Mouse (Mus musculus) stomach, embryonic 14.5 days (tissue): ENCODE measurements around the gene Fam173a. TPM values are rescaled to one million over a fixed set of nuclear protein-coding genes. Genes with fewer than 3 reads are reported as not detected.
A peak's percentile ranks its signal among the peaks of the same experiment; 100 is the strongest.

Experiments
- ATAC-seq: fragments of 200-750 bp; cut with Nextera tagmentation; 2 replicates; pipeline ENCODE4 v1.8.0; 2017; ENCODE audit warnings: low read depth, moderate TSS enrichment; ENCODE audit not compliant: insufficient number of reproducible peaks, insufficient read depth, low FRiP score
- H3K27ac ChIP-seq: fragments of 300-500 bp; sonication (generic); 2 replicates; pipeline ENCODE4 v1.5.1; 2014; ENCODE audit warnings: mild to moderate bottlenecking, low read length, moderate library complexity, mixed read lengths
- H3K27me3 ChIP-seq: fragments of 300-500 bp; sonication (generic); 2 replicates; pipeline ENCODE4 v1.6.1; 2014; ENCODE audit warnings: low read length, control low read depth, mixed read lengths; ENCODE audit not compliant: control insufficient read depth, insufficient read depth
- H3K36me3 ChIP-seq: fragments of 300-500 bp; sonication (generic); 2 replicates; pipeline ENCODE4 v1.6.1; 2014; ENCODE audit warnings: mild to moderate bottlenecking, control low read depth, low read length, moderate library complexity, mixed read lengths; ENCODE audit not compliant: control insufficient read depth, insufficient read depth
- H3K4me1 ChIP-seq: fragments of 300-500 bp; sonication (generic); 2 replicates; pipeline ENCODE4 v1.6.1; 2014; ENCODE audit warnings: low read length, control low read depth, mixed read lengths; ENCODE audit not compliant: control insufficient read depth, insufficient read depth
- H3K4me2 ChIP-seq: fragments of 300-500 bp; sonication (generic); replicated peaks from 2 replicates; pipeline ENCODE4 v1.6.1; 2014; ENCODE audit warnings: low read depth, low read length, control low read depth
- H3K4me3 ChIP-seq: fragments of 300-500 bp; sonication (generic); 2 replicates; pipeline ENCODE4 v1.5.1; 2014; ENCODE audit warnings: low read depth, low read length, control low read depth
- H3K9ac ChIP-seq: fragments of 300-500 bp; sonication (generic); replicated peaks from 2 replicates; pipeline ENCODE4 v1.6.1; 2014; ENCODE audit warnings: low read depth, mild to moderate bottlenecking, control low read depth, low read length, moderate library complexity, mixed read lengths
- H3K9me3 ChIP-seq: fragments of 300-500 bp; sonication (generic); 2 replicates; pipeline ENCODE4 v1.6.1; 2016; ENCODE audit warnings: low read depth, low read length, control low read depth; ENCODE audit not compliant: control insufficient read depth
- WGBS: fragments of 180-500 bp; shearing (Covaris S2); extraction: QIAGEN DNeasy Blood & Tissue Kit; methylation state at CpG from one replicate; pipeline ENCODE4 v1.1.7; 2014; 5-methylcytosine and 5-hydroxymethylcytosine counted together
- polyA plus RNA-seq: library from polyadenylated mRNA; unstranded; fragments of >200 nt; fragmentation: Nextera tagmentation; extraction: Ambion mirVana; gene quantifications from 2 replicates; pipeline ENCODE4 v1.2.1, GENCODE M21; 2014

Fam173a gene
- polyA plus RNA-seq, 1 experiment from 2014 or later = 109 TPM

GRCm38 (mm10) chr17:25835816-25836215, 43.1 kb upstream of the Fam173a start:
- Histone ChIP-seq H3K36me3 (peaks cover 43% of the 10 kb centered on the region), H3K4me1 (peaks cover 46% of the 10 kb centered on the region), H3K9me3 (no peaks in the 10 kb centered on the region), H3K27ac (no peak overlapping the region), H3K4me3 (no peak overlapping the region), H3K9ac (no peak overlapping the region), H3K4me2 (peak overlapping the region; percentile 52; the same call in 1 of the 2 replicates), H3K27me3 (no peaks in the 10 kb centered on the region)
- 93% methylated on average over 16 of the region's 16 CpGs for WGBS
- no peak for ATAC-seq

- Histone ChIP-seq H3K4me2 (peak overlapping the region; percentile 99; the same call in 1 of the 2 replicates), H3K9ac (no peak overlapping the region), H3K4me3 (no peak overlapping the region), H3K27me3 (no peaks in the 10 kb centered on the region), H3K27ac (no peak overlapping the region), H3K4me1 (peaks cover 48% of the 10 kb centered on the region), H3K36me3 (peaks cover 42% of the 10 kb centered on the region), H3K9me3 (no peaks in the 10 kb centered on the region)
- no peak for ATAC-seq
- 90% methylated on average over 7 of the region's 7 CpGs for WGBS
Measured at GRCm38 (mm10) chr17:25835301-25835700, 42.6 kb upstream of the Fam173a start.

- no peaks in the 10 kb centered on the region for H3K27me3 ChIP-seq
- H3K9me3 ChIP-seq = no peaks in the 10 kb centered on the region
- H3K4me3 ChIP-seq = peak overlapping the region; percentile 81
- peaks cover 52% of the 10 kb centered on the region for H3K4me1 ChIP-seq
- WGBS = 77% methylated on average over 12 of the region's 12 CpGs
- no peak for ATAC-seq
- H3K36me3 ChIP-seq = peaks cover 40% of the 10 kb centered on the region
- peak overlapping the region; percentile 74; the same call in 1 of the 2 replicates for H3K9ac ChIP-seq
- no peak overlapping the region for H3K27ac ChIP-seq
- H3K4me2 ChIP-seq = peak overlapping the region; percentile 99
Measured at GRCm38 (mm10) chr17:25834595-25835222, 42.0 kb upstream of the Fam173a start.

- Histone ChIP-seq H3K27me3 (no peaks in the 10 kb centered on the region), H3K4me1 (peaks cover 55% of the 10 kb centered on the region), H3K4me3 (peak overlapping the region; percentile 81), H3K36me3 (peaks cover 36% of the 10 kb centered on the region), H3K4me2 (peak overlapping the region; percentile 99), H3K27ac (peak overlapping the region; percentile 94; the same call in 1 of the 2 replicates), H3K9me3 (no peaks in the 10 kb centered on the region), H3K9ac (peak overlapping the region; percentile 74; the same call in 1 of the 2 replicates)
- no peak for ATAC-seq
- WGBS = 20% methylated on average over 6 of the region's 6 CpGs
Measured at GRCm38 (mm10) chr17:25833961-25834594, 41.4 kb upstream of the Fam173a start.

- peak within 1 kb of the TSS; percentile 74 for H3K9ac ChIP-seq
- H3K27me3 ChIP-seq = no peaks in the 10 kb centered on the region
- H3K4me1 ChIP-seq = peaks cover 58% of the 10 kb centered on the region
- peak within 1 kb of the TSS; percentile 94 for H3K27ac ChIP-seq
- H3K4me2 ChIP-seq = peak within 1 kb of the TSS; percentile 99
- peak within 1 kb of the TSS; percentile 81 for H3K4me3 ChIP-seq
- peak; percentile 66 for ATAC-seq
- under 1% methylated on average over 24 of the region's 24 CpGs for WGBS
- no peaks in the 10 kb centered on the region for H3K9me3 ChIP-seq
- H3K36me3 ChIP-seq = peaks cover 31% of the 10 kb centered on the region
Measured at GRCm38 (mm10) chr17:25833291-25833663, 40.6 kb upstream of the Fam173a start, which contains the start of gene Stub1. Gene Stub1 (minus strand): TSS chr17:25833404.

GRCm38 (mm10) chr17:25832436-25833290, 40.0 kb upstream of the Fam173a start:
- ATAC-seq = peak; percentile 87
- Histone ChIP-seq H3K27ac (peak overlapping the region; percentile 94), H3K9me3 (no peaks in the 10 kb centered on the region), H3K27me3 (no peaks in the 10 kb centered on the region), H3K4me1 (peaks cover 60% of the 10 kb centered on the region), H3K36me3 (peaks cover 25% of the 10 kb centered on the region), H3K4me2 (peak overlapping the region; percentile 99), H3K9ac (peak overlapping the region; percentile 74), H3K4me3 (peak overlapping the region; percentile 81)
- under 1% methylated on average over 70 of the region's 77 CpGs for WGBS

- H3K27me3 ChIP-seq = no peaks in the 10 kb centered on the region
- H3K27ac ChIP-seq = peak overlapping the region; percentile 88
- peak overlapping the region; percentile 81 for H3K4me3 ChIP-seq
- peak overlapping the region; percentile 74 for H3K9ac ChIP-seq
- H3K9me3 ChIP-seq = no peaks in the 10 kb centered on the region
- peaks cover 28% of the 10 kb centered on the region for H3K36me3 ChIP-seq
- WGBS = 55% methylated on average over 21 of the region's 21 CpGs
- ATAC-seq = no peak
- H3K4me1 ChIP-seq = peaks cover 50% of the 10 kb centered on the region
- H3K4me2 ChIP-seq = peak overlapping the region; percentile 99
Measured at GRCm38 (mm10) chr17:25831451-25832281, 39.0 kb upstream of the Fam173a start.
